ENCODE assay signal across 42 mouse cellular contexts in the genomic region with DNA sequence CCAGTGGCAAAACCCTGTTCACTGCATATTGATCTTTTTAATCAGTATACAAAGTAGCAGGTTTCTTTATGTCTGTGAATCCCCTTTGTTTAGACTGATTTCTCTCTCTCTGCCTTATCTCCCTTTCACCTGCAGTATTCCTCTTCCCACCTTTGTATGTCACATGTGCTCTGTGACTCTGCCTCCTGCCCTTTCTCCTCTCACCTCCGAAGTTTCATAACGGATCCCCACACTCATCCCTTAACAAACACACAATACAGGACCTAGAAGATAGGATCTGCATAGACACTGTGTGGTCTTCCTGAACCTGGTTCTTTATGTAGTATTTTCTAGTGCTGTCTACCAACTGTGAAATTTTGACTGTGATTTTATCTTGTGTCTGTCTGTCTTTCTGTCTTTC. TPM values are rescaled to one million over a fixed set of nuclear protein-coding genes. Genes with fewer than 3 reads are reported as not detected.
"Had no signal": no experiment of that assay in that cellular context is flagged by ENCODE, and none has a peak within 500 bp of the region (broad histone marks: within the 10 kb centered on the region; RNA-seq: fewer than 3 reads in every experiment).

No protein-coding gene starts in this region.

- H3K4me3 ChIP-seq: left cerebral cortex, adult 2 months; limb, embryonic 10.5 days; limb, embryonic 12.5 days; limb, embryonic 13.5 days; limb, embryonic 15.5 days; liver, embryonic 12.5 days; liver, embryonic 13.5 days; liver, embryonic 15.5 days; lung, embryonic 15.5 days; megakaryocyte, embryonic 14.5 days; midbrain, embryonic 10.5 days; midbrain, embryonic 12.5 days; midbrain, embryonic 13.5 days; midbrain, embryonic 15.5 days; myocyte had no signal

- DNase-seq: left cerebral cortex, postnatal 4 days; liver, embryonic 13.5 days; liver, postnatal 0 days; lung, adult 18-20 months; lung, adult 2 months; lung, embryonic 14.5 days; lung, postnatal 10 days; lung, postnatal 14 days; lung, postnatal 36 days; lung, postnatal 4 days; midbrain, embryonic 14.5 days had no signal

- H3K27me3 ChIP-seq: limb, embryonic 12.5 days; liver, embryonic 12.5 days; liver, embryonic 13.5 days; liver, embryonic 15.5 days; lung, embryonic 15.5 days; midbrain, embryonic 12.5 days; midbrain, embryonic 13.5 days; midbrain, embryonic 15.5 days had no signal

- H3K27ac ChIP-seq: left cerebral cortex, adult 2 months; limb, embryonic 10.5 days; limb, embryonic 12.5 days; limb, embryonic 13.5 days; limb, embryonic 15.5 days; liver, embryonic 12.5 days; liver, embryonic 13.5 days; liver, embryonic 14.5 days; liver, embryonic 15.5 days; lung, embryonic 15.5 days; macrophage; midbrain, embryonic 10.5 days; midbrain, embryonic 12.5 days; midbrain, embryonic 13.5 days; midbrain, embryonic 15.5 days had no signal

- H3K4me1 ChIP-seq: lung, embryonic 15.5 days; midbrain, embryonic 10.5 days; midbrain, embryonic 12.5 days; midbrain, embryonic 13.5 days; midbrain, embryonic 15.5 days had no signal

- H3K9ac ChIP-seq: limb, embryonic 12.5 days; limb, embryonic 13.5 days; limb, embryonic 15.5 days; liver, embryonic 12.5 days; liver, embryonic 13.5 days; liver, embryonic 14.5 days; liver, embryonic 15.5 days; liver, postnatal 0 days; lung, embryonic 14.5 days; lung, embryonic 15.5 days; midbrain, embryonic 12.5 days; midbrain, embryonic 13.5 days; midbrain, embryonic 15.5 days had no signal

- H3K36me3 ChIP-seq: limb, embryonic 10.5 days; limb, embryonic 12.5 days; limb, embryonic 13.5 days; limb, embryonic 15.5 days; liver, embryonic 12.5 days; liver, embryonic 13.5 days; liver, embryonic 15.5 days; lung, embryonic 15.5 days; midbrain, embryonic 10.5 days; midbrain, embryonic 12.5 days; midbrain, embryonic 13.5 days; midbrain, embryonic 15.5 days had no signal

RNA-seq across cellular contexts. Expression of a gene that starts 16.9 kb away (rescaled TPM):
- total RNA-seq: left cerebral cortex, adult 18-20 months; left cerebral cortex, postnatal 10 days; left cerebral cortex, postnatal 14 days; left cerebral cortex, postnatal 25 days; left cerebral cortex, postnatal 36 days; megakaryocyte-erythroid progenitor cell, adult 5-6 weeks; midbrain, postnatal 0 days had no signal
- polyA plus RNA-seq: limb, embryonic 10.5 days; limb, embryonic 12.5 days; midbrain, embryonic 10.5 days had no signal

RNA-seq across cellular contexts. Expression of a gene that starts 54.2 kb away (rescaled TPM):
- total RNA-seq: left cerebral cortex, adult 18-20 months; left cerebral cortex, adult 2 months; left cerebral cortex, postnatal 14 days; left cerebral cortex, postnatal 25 days; left cerebral cortex, postnatal 36 days; left cerebral cortex, postnatal 4 days; megakaryocyte progenitor cell, adult 5-6 weeks; megakaryocyte, adult 5-6 weeks; megakaryocyte-erythroid progenitor cell, adult 5-6 weeks; midbrain, postnatal 0 days; monocyte, adult 5-6 weeks had no signal
- polyA plus RNA-seq: limb, embryonic 10.5 days; limb, embryonic 12.5 days; limb, embryonic 13.5 days; limb, embryonic 14.5 days; limb, embryonic 15.5 days; liver, embryonic 11.5 days; liver, embryonic 12.5 days; liver, embryonic 13.5 days; liver, embryonic 14.5 days; liver, embryonic 15.5 days; liver, embryonic 16.5 days; liver, postnatal 0 days; lung, adult 2 months; lung, embryonic 14.5 days; lung, embryonic 15.5 days; lung, embryonic 16.5 days; lung, postnatal 0 days; macrophage; midbrain, embryonic 12.5 days; midbrain, embryonic 14.5 days; myocyte had no signal
